Mouse (Mus musculus): ENCODE data around the gene 1700001L19Rik.

- TF ChIP-seq CTCF (conservative IDR thresholded peaks at IDR 0.05; ENCODE audit: low read length) (no peak), POU5F1 (IDR thresholded peaks at IDR 0.05; ENCODE audit: borderline replicate concordance, low read length) (no peak)
Measured at GRCm38 (mm10) chr13:68568548-68568947, 28.7 kb upstream of the 1700001L19Rik start.

Data from E14TG2a.4 (cell line).